Mouse (Mus musculus) hindbrain, embryonic 10.5 days (tissue): ENCODE data around the gene Ostn. TPM values are rescaled to one million over a fixed set of nuclear protein-coding genes. Genes with fewer than 3 reads are reported as not detected.
"Not testable (repeated sequence)": the region's sequence is repeated elsewhere in the genome, so short reads cannot be mapped to it uniquely, and the experiment has no call there.

ENCODE experiments used
- DNase-seq: peaks from one replicate; pipeline ENCODE4 v3.0.0-alpha.2; 2017; ENCODE audit warnings: low spot score
- H3K27ac ChIP-seq: fragments of 300-500 bp; sonication (generic); 2 replicates; pipeline ENCODE4 v1.5.1; 2016; ENCODE audit warnings: mild to moderate bottlenecking, moderate library complexity
- H3K27me3 ChIP-seq: fragments of 300-500 bp; sonication (generic); 2 replicates; pipeline ENCODE4 v1.6.1; 2016; ENCODE audit warnings: mild to moderate bottlenecking; ENCODE audit not compliant: poor library complexity, insufficient read depth, severe bottlenecking
- H3K36me3 ChIP-seq: fragments of 300-500 bp; sonication (generic); 2 replicates; pipeline ENCODE4 v1.6.1; 2016; ENCODE audit warnings: mild to moderate bottlenecking, moderate library complexity
- H3K4me1 ChIP-seq: fragments of 300-500 bp; sonication (generic); replicated peaks from 2 replicates; pipeline ENCODE4 v1.6.1; 2016; ENCODE audit warnings: mild to moderate bottlenecking
- H3K4me3 ChIP-seq: fragments of 300-500 bp; sonication (generic); 2 replicates; pipeline ENCODE4 v1.5.1; 2016; ENCODE audit warnings: mild to moderate bottlenecking, moderate library complexity
- H3K9me3 ChIP-seq: fragments of 300-500 bp; sonication (generic); 2 replicates; pipeline ENCODE4 v1.6.1; 2016; ENCODE audit warnings: mild to moderate bottlenecking, moderate library complexity
- WGBS: fragments of 180-500 bp; shearing (Covaris S2); methylation state at CpG from one replicate; pipeline ENCODE4 v1.1.7; 2016; 5-methylcytosine and 5-hydroxymethylcytosine counted together
- polyA plus RNA-seq: library from polyadenylated mRNA; unstranded; fragments of >200 nt; fragmentation: Nextera tagmentation; extraction: Ambion mirVana; gene quantifications from 2 replicates; pipeline ENCODE4 v1.2.1, GENCODE M21; 2016

Ostn gene
- polyA plus RNA-seq: not detected in 2 replicates

- H3K4me1 ChIP-seq, H3K27ac ChIP-seq, H3K4me3 ChIP-seq, H3K9me3 ChIP-seq, H3K36me3 ChIP-seq, H3K27me3 ChIP-seq, DNase-seq: not testable (repeated sequence)
- WGBS: 85% methylated on average over 4 of the region's 4 CpGs
Observed at GRCm38 (mm10) chr16:27307189-27307588, at the start of gene Ostn. Gene Ostn, plus strand, starts transcription at chr16:27307489.

- H3K4me3 ChIP-seq: no peak overlapping the region
- H3K27ac ChIP-seq: no peak overlapping the region
- H3K27me3 ChIP-seq: no peaks in the 10 kb centered on the region
- no peak for DNase-seq
- H3K4me1 ChIP-seq: no peaks in the 10 kb centered on the region
- 87% methylated on average over 4 of the region's 4 CpGs for WGBS
- no peaks in the 10 kb centered on the region for H3K9me3 ChIP-seq
- H3K36me3 ChIP-seq: no peaks in the 10 kb centered on the region
Observed at GRCm38 (mm10) chr16:27268748-27269147, 38.5 kb upstream of the Ostn start.

GRCm38 (mm10) chr16:27287410-27287809, 19.9 kb upstream of the Ostn start:
- Histone ChIP-seq H3K36me3 (no peaks in the 10 kb centered on the region), H3K4me1 (no peaks in the 10 kb centered on the region), H3K9me3 (no peaks in the 10 kb centered on the region), H3K27me3 (no peaks in the 10 kb centered on the region), H3K27ac (no peak overlapping the region), H3K4me3 (no peak overlapping the region)
- no peak for DNase-seq
- 85% methylated on average over 3 of the region's 3 CpGs for WGBS

GRCm38 (mm10) chr16:27296508-27296907, 10.8 kb upstream of the Ostn start:
- WGBS: 93% methylated on average over 3 of the region's 3 CpGs

GRCm38 (mm10) chr16:27296929-27297328, 10.4 kb upstream of the Ostn start:
- 84% methylated on average over 2 of the region's 2 CpGs for WGBS
- Histone ChIP-seq H3K27me3 (no peaks in the 10 kb centered on the region), H3K36me3 (no peaks in the 10 kb centered on the region), H3K9me3 (no peaks in the 10 kb centered on the region), H3K4me3 (no peak overlapping the region), H3K27ac (no peak overlapping the region), H3K4me1 (no peaks in the 10 kb centered on the region)
- no peak for DNase-seq

More at GRCm38 (mm10) chr16:27296508-27296907, 10.8 kb upstream of the Ostn start:
- H3K4me1 ChIP-seq: no peaks in the 10 kb centered on the region
- no peaks in the 10 kb centered on the region for H3K9me3 ChIP-seq
- H3K27me3 ChIP-seq: no peaks in the 10 kb centered on the region
- no peak overlapping the region for H3K4me3 ChIP-seq
- DNase-seq: no peak
- no peak overlapping the region for H3K27ac ChIP-seq
- no peaks in the 10 kb centered on the region for H3K36me3 ChIP-seq

- H3K36me3 ChIP-seq: no peaks in the 10 kb centered on the region
- no peaks in the 10 kb centered on the region for H3K4me1 ChIP-seq
- H3K4me3 ChIP-seq: no peak overlapping the region
- no peak for DNase-seq
- no peaks in the 10 kb centered on the region for H3K27me3 ChIP-seq
- no peak overlapping the region for H3K27ac ChIP-seq
- WGBS: 84% methylated on average over 1 of the region's 1 CpGs
- H3K9me3 ChIP-seq: no peaks in the 10 kb centered on the region
Observed at GRCm38 (mm10) chr16:27319099-27319498, 11.8 kb downstream of the Ostn start.

- Histone ChIP-seq H3K4me3 (no peak overlapping the region), H3K9me3 (no peaks in the 10 kb centered on the region), H3K27ac (no peak overlapping the region), H3K4me1 (no peaks in the 10 kb centered on the region), H3K27me3 (no peaks in the 10 kb centered on the region), H3K36me3 (no peaks in the 10 kb centered on the region)
- no peak for DNase-seq
Observed at GRCm38 (mm10) chr16:27322047-27322446, 14.8 kb downstream of the Ostn start.

- H3K9me3 ChIP-seq: no peaks in the 10 kb centered on the region
- no peaks in the 10 kb centered on the region for H3K27me3 ChIP-seq
- 98% methylated on average over 2 of the region's 2 CpGs for WGBS
- H3K4me1 ChIP-seq: no peaks in the 10 kb centered on the region
- no peak overlapping the region for H3K27ac ChIP-seq
- H3K36me3 ChIP-seq: no peaks in the 10 kb centered on the region
- no peak for DNase-seq
- no peak overlapping the region for H3K4me3 ChIP-seq
Observed at GRCm38 (mm10) chr16:27326463-27326862, 19.2 kb downstream of the Ostn start.

GRCm38 (mm10) chr16:27347521-27347920, 40.2 kb downstream of the Ostn start:
- H3K36me3 ChIP-seq: no peaks in the 10 kb centered on the region
- no peaks in the 10 kb centered on the region for H3K4me1 ChIP-seq
- 86% methylated on average over 3 of the region's 3 CpGs for WGBS
- no peak overlapping the region for H3K27ac ChIP-seq
- no peak for DNase-seq
- no peaks in the 10 kb centered on the region for H3K27me3 ChIP-seq
- no peaks in the 10 kb centered on the region for H3K9me3 ChIP-seq
- no peak overlapping the region for H3K4me3 ChIP-seq

- Histone ChIP-seq H3K27ac (no peak overlapping the region), H3K9me3 (no peaks in the 10 kb centered on the region), H3K36me3 (no peaks in the 10 kb centered on the region), H3K4me3 (no peak overlapping the region), H3K27me3 (no peaks in the 10 kb centered on the region), H3K4me1 (no peaks in the 10 kb centered on the region)
- 79% methylated on average over 1 of the region's 1 CpGs for WGBS
- DNase-seq: no peak
Observed at GRCm38 (mm10) chr16:27348359-27348758, 41.1 kb downstream of the Ostn start.

GRCm38 (mm10) chr16:27349235-27349634, 41.9 kb downstream of the Ostn start:
- Histone ChIP-seq H3K4me1 (no peaks in the 10 kb centered on the region), H3K36me3 (no peaks in the 10 kb centered on the region), H3K27me3 (no peaks in the 10 kb centered on the region), H3K9me3 (no peaks in the 10 kb centered on the region), H3K4me3 (no peak overlapping the region), H3K27ac (no peak overlapping the region)
- no peak for DNase-seq
- 91% methylated on average over 2 of the region's 2 CpGs for WGBS

GRCm38 (mm10) chr16:27349878-27350532, 42.7 kb downstream of the Ostn start:
- no peak overlapping the region for H3K4me3 ChIP-seq
- 89% methylated on average over 7 of the region's 7 CpGs for WGBS
- no peak overlapping the region for H3K27ac ChIP-seq
- no peaks in the 10 kb centered on the region for H3K4me1 ChIP-seq
- no peaks in the 10 kb centered on the region for H3K9me3 ChIP-seq
- no peaks in the 10 kb centered on the region for H3K36me3 ChIP-seq
- no peaks in the 10 kb centered on the region for H3K27me3 ChIP-seq
- DNase-seq: no peak

- no peak for DNase-seq
- Histone ChIP-seq H3K9me3 (no peaks in the 10 kb centered on the region), H3K27me3 (no peaks in the 10 kb centered on the region), H3K27ac (no peak overlapping the region), H3K36me3 (no peaks in the 10 kb centered on the region), H3K4me3 (no peak overlapping the region), H3K4me1 (no peaks in the 10 kb centered on the region)
- WGBS: 95% methylated on average over 2 of the region's 2 CpGs
Observed at GRCm38 (mm10) chr16:27354464-27354863, 47.2 kb downstream of the Ostn start.

GRCm38 (mm10) chr16:27360059-27360458, 52.8 kb downstream of the Ostn start:
- H3K4me1 ChIP-seq: no peaks in the 10 kb centered on the region
- no peaks in the 10 kb centered on the region for H3K36me3 ChIP-seq
- DNase-seq: no peak
- WGBS: 99% methylated on average over 1 of the region's 1 CpGs
- H3K27me3 ChIP-seq: no peaks in the 10 kb centered on the region
- H3K4me3 ChIP-seq: no peak overlapping the region
- no peaks in the 10 kb centered on the region for H3K9me3 ChIP-seq
- H3K27ac ChIP-seq: no peak overlapping the region
